ENCODE assay signal across 11 mouse cellular contexts in the genomic region with DNA sequence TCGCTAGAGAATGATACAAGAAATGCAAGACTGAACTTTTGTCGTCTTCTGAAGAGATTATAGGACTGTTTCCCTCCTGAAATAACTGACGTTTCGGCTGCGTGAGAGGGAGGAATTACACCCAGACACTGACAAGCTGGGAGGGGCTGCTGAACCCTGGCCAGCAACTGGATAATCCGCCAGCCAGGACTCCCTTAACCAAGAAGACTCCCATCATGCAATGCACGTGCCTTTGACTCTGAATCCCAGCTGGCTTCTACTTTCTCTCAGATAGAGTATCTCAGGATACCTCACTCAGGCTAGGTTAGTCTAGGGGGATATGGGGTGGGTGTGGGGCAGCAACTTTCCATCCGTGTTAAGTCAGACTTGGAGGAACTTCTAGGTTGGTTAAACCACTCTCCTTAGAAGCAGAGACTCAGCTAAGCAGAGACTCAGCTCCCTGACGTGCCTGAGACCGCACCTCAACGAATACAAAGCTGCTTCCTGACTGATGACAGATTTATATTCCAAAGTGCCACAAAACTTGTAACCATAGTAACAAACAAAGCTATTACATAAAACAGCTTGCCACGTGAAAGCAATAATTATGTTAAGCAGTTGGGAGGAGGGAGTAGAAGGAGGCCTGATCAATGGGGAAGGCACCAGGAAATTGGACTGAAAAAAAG.
DNase-seq lines count a peak whose midpoint lies in the region; ATAC-seq and TF ChIP-seq lines count a peak whose summit lies in the region.
"Had no signal": no experiment of that assay in that cellular context is flagged by ENCODE, and none has a peak within 500 bp of the region (broad histone marks: within the 10 kb centered on the region; RNA-seq: fewer than 3 reads in every experiment).

No protein-coding gene starts in this region.

- H3K4me2 ChIP-seq in heart, embryonic 12.5 days: no peak overlapping the region
- H3K4me2 ChIP-seq in kidney, postnatal 0 days (ENCODE audit: low read length): no peak overlapping the region; the same call in 1 of the 2 replicates
- H3K4me2 ChIP-seq: heart, embryonic 15.5 days; limb, embryonic 13.5 days had no signal

- H3K4me1 ChIP-seq in heart, embryonic 12.5 days (replicated peaks): 0 out of 2 replicates have a peak, but pooled peaks cover 4% of the 10 kb centered on the region
- no peaks in the 10 kb centered on the region for H3K4me1 ChIP-seq in kidney, postnatal 0 days (replicated peaks; ENCODE audit: insufficient read depth, low read length)

- H3K27ac ChIP-seq in heart, embryonic 12.5 days (ENCODE audit: poor library complexity, severe bottlenecking): no peak overlapping the region
- H3K27ac ChIP-seq in kidney, postnatal 0 days: no peak overlapping the region
- H3K27ac ChIP-seq: heart, embryonic 15.5 days; limb, embryonic 13.5 days had no signal

- H3K9me3 ChIP-seq in heart, embryonic 12.5 days (replicated peaks): no peaks in the 10 kb centered on the region
- no peaks in the 10 kb centered on the region for H3K9me3 ChIP-seq in kidney, postnatal 0 days (replicated peaks; ENCODE audit: low read length)
- H3K9me3 ChIP-seq: heart, embryonic 15.5 days; limb, embryonic 13.5 days had no signal

- no peak for TF ChIP-seq CTCF in kidney, postnatal 0 days (IDR thresholded peaks at IDR 0.05; ENCODE audit: low read depth)

- H3K27me3 ChIP-seq in heart, embryonic 12.5 days (replicated peaks): no peaks in the 10 kb centered on the region
- no peaks in the 10 kb centered on the region for H3K27me3 ChIP-seq in kidney, postnatal 0 days (ENCODE audit: insufficient read depth, low read length)
- H3K27me3 ChIP-seq: CH12.LX; heart, embryonic 15.5 days had no signal

- peak; percentile 56 to 59 for DNase-seq in heart, adult 18-20 months
- DNase-seq in gastrocnemius, adult 18-20 months (ENCODE audit: low spot score): peak; percentile 43
- peak; percentile 59 for DNase-seq in kidney, postnatal 0 days (ENCODE audit: low spot score)
- DNase-seq in mesoderm, embryonic 11.5 days (ENCODE audit: low read depth, low spot score): peak; percentile 25
- no peak for DNase-seq in right cerebral cortex, postnatal 10 days (ENCODE audit: low spot score in 2 of 2)
- DNase-seq in spleen, adult 18-20 months: no peak
- DNase-seq in cerebellum, adult 8-10 months: no peak

- no peaks in the 10 kb centered on the region for H3K36me3 ChIP-seq in heart, embryonic 12.5 days
- H3K36me3 ChIP-seq in kidney, postnatal 0 days (ENCODE audit: insufficient read depth, low read length): no peaks in the 10 kb centered on the region
- H3K36me3 ChIP-seq: heart, embryonic 15.5 days; limb, embryonic 13.5 days had no signal

- no peak overlapping the region for H3K9ac ChIP-seq in heart, embryonic 12.5 days
- no peak overlapping the region for H3K9ac ChIP-seq in kidney, postnatal 0 days (ENCODE audit: low read depth, low read length)
- H3K9ac ChIP-seq: heart, embryonic 15.5 days; limb, embryonic 13.5 days had no signal

- no peak overlapping the region for H3K4me3 ChIP-seq in heart, embryonic 12.5 days
- H3K4me3 ChIP-seq in kidney, postnatal 0 days (replicated peaks; ENCODE audit: low read depth, low read length): no peak overlapping the region
- H3K4me3 ChIP-seq: heart, embryonic 15.5 days; limb, embryonic 13.5 days had no signal

- ATAC-seq in heart, embryonic 12.5 days (ENCODE audit: insufficient number of reproducible peaks, low FRiP score): no peak
- no peak for ATAC-seq in kidney, postnatal 0 days (replicated peaks; ENCODE audit: low FRiP score, low read depth)

- 51% methylated on average over 12 of the region's 12 CpGs for WGBS in heart, embryonic 12.5 days
- 26% methylated on average over 12 of the region's 12 CpGs for whole genome bisulfite sequencing in kidney, postnatal 0 days

Comparison
In these comparisons a context has a peak if more than half of its experiments do, and no peak if none do; other contexts are left out.
1. DNase-seq: peak in heart, adult 18-20 months (2 of 2), gastrocnemius, adult 18-20 months (single experiment), kidney, postnatal 0 days (single experiment) and mesoderm, embryonic 11.5 days (single experiment); none in right cerebral cortex, postnatal 10 days (0 of 2), spleen, adult 18-20 months (0 of 2) and cerebellum, adult 8-10 months (single experiment).